Mouse (Mus musculus) adrenal gland, adult 2 months (tissue): ENCODE data around the gene Bhlhe23. TPM values are rescaled to one million over a fixed set of nuclear protein-coding genes. Genes with fewer than 3 reads are reported as not detected.
A peak's percentile ranks its signal among the peaks of the same experiment; 100 is the strongest.

Source experiments
- DNase-seq: peaks from one replicate; pipeline ENCODE4 v3.0.0; 2021
- polyA plus RNA-seq: library from polyadenylated mRNA; depleted of rRNA; stranded (reverse); fragments of >200 nt; gene quantifications from 2 replicates; pipeline ENCODE4 v1.2.3, GENCODE M21; 2012; rRNA removed
- total RNA-seq, 2 experiments: library from RNA; stranded (reverse); gene quantifications; 2 replicates each; pipeline ENCODE4 v1.2.3; 2021

Gene Bhlhe23
- total and polyA plus RNA-seq, 3 experiments, result not detected

- no peak for DNase-seq
Measured at GRCm38 (mm10) chr2:180725414-180725778, 51.3 kb downstream of the Bhlhe23 start.

- peak; percentile 79 for DNase-seq
Measured at GRCm38 (mm10) chr2:180724585-180725413, 51.9 kb downstream of the Bhlhe23 start, which contains the start of gene Slc17a9. Gene Slc17a9 (plus strand): TSS chr2:180725263.

Other genes with a start within 250 kb of the Bhlhe23 start
- 10 to 100 TPM; 17.0 to 17.8 TPM for gene Mrgbp, start 195.6 kb downstream of the Bhlhe23 start, total RNA-seq
- 19.3 and 21.3 TPM in 2 replicates for gene Mrgbp, start 195.6 kb downstream of the Bhlhe23 start, polyA plus RNA-seq
- 10 to 100 TPM; 36.0 to 41.5 TPM for gene Ogfr, start 187.7 kb downstream of the Bhlhe23 start, total RNA-seq
- 23.6 and 24.5 TPM in 2 replicates for gene Ogfr, start 187.7 kb downstream of the Bhlhe23 start, polyA plus RNA-seq
- under 1 TPM; 0.12 to 0.28 TPM for gene Col9a3, start 179.1 kb downstream of the Bhlhe23 start, total RNA-seq
- gene Col9a3, start 179.1 kb downstream of the Bhlhe23 start, polyA plus RNA-seq, result 0.33 and 0.39 TPM in 2 replicates
- not detected for gene Tcfl5, start 134.2 kb downstream of the Bhlhe23 start, total RNA-seq
- gene Tcfl5, start 134.2 kb downstream of the Bhlhe23 start, polyA plus RNA-seq, result 0.20 TPM in 1 of 2 replicates, not detected in the other
- gene Dido1, start 66.9 kb downstream of the Bhlhe23 start, total RNA-seq, result 10 to 100 TPM; 36.6 to 38.6 TPM
- 7.3 and 8.7 TPM in 2 replicates for gene Dido1, start 66.9 kb downstream of the Bhlhe23 start, polyA plus RNA-seq
- 10 to 100 TPM; 58.3 to 61.8 TPM for gene Gid8, start 66.8 kb downstream of the Bhlhe23 start, total RNA-seq
- gene Gid8, start 66.8 kb downstream of the Bhlhe23 start, polyA plus RNA-seq, result 11.3 and 12.2 TPM in 2 replicates
- gene Slc17a9, start 51.6 kb downstream of the Bhlhe23 start, total RNA-seq, result under 1 TPM; 0.52 TPM
- gene Slc17a9, start 51.6 kb downstream of the Bhlhe23 start, polyA plus RNA-seq, result 2.7 and 3.8 TPM in 2 replicates
- 10 to 100 TPM; 41.8 to 57.9 TPM for gene Ythdf1, start 144.0 kb upstream of the Bhlhe23 start, total RNA-seq
- gene Ythdf1, start 144.0 kb upstream of the Bhlhe23 start, polyA plus RNA-seq, result 18.1 and 29.5 TPM in 2 replicates
- gene Birc7, start 152.1 kb upstream of the Bhlhe23 start, total RNA-seq, result not detected
- not detected in 2 replicates for gene Birc7, start 152.1 kb upstream of the Bhlhe23 start, polyA plus RNA-seq
- gene Nkain4, start 177.8 kb upstream of the Bhlhe23 start, total RNA-seq, result 1 to 10 TPM; 5.0 to 9.5 TPM
- gene Nkain4, start 177.8 kb upstream of the Bhlhe23 start, polyA plus RNA-seq, result 11.9 and 14.3 TPM in 2 replicates
- 10 to 100 TPM; 42.6 to 44.7 TPM for gene Arfgap1, start 190.3 kb upstream of the Bhlhe23 start, total RNA-seq
- 49.2 and 49.4 TPM in 2 replicates for gene Arfgap1, start 190.3 kb upstream of the Bhlhe23 start, polyA plus RNA-seq
- gene Col20a1, start 209.6 kb upstream of the Bhlhe23 start, total RNA-seq, result 1 to 10 TPM; 1.6 to 3.3 TPM
- 4.3 and 5.4 TPM in 2 replicates for gene Col20a1, start 209.6 kb upstream of the Bhlhe23 start, polyA plus RNA-seq